Mouse (Mus musculus): ENCODE measurements around the gene Lgi4. TPM values are rescaled to one million over a fixed set of nuclear protein-coding genes. Genes with fewer than 3 reads are reported as not detected.

Gene Lgi4
- total and polyA plus RNA-seq, 3 experiments, result 0.05 TPM; not detected in 2

GRCm38 (mm10) chr7:31115587-31116043 is 56.5 kb downstream of the Lgi4 start:
- Histone ChIP-seq H3K4me1 (ENCODE audit: insufficient read depth, low read depth, low read length) (no peaks in the 10 kb centered on the region), H3K36me3 (replicated peaks) (no peaks in the 10 kb centered on the region), H3K9me3 (replicated peaks) (peaks cover 53% of the 10 kb centered on the region), H3K27me3 (ENCODE audit: insufficient read depth, low read length) (no peaks in the 10 kb centered on the region; the same call in 1 of the 2 replicates), H3K4me3 (ENCODE audit: low read depth, low read length) (no peak overlapping the region)
- ATAC-seq (ENCODE audit: extremely low read depth, insufficient number of reproducible peaks, low FRiP score, poor library complexity, severe bottlenecking) (no peak), DNase-seq (ENCODE audit: low spot score) (no peak)
- TF ChIP-seq TAL1 (conservative IDR thresholded peaks at IDR 0.05; ENCODE audit: low read depth, low read length), result no peak

- TF ChIP-seq POLR2AphosphoS5 (IDR thresholded peaks at IDR 0.05; ENCODE audit: insufficient replicate concordance, low read depth, low read length) (no peak), CTCF (IDR thresholded peaks at IDR 0.05; ENCODE audit: low read depth, low read length) (no peak), TAL1 (conservative IDR thresholded peaks at IDR 0.05; ENCODE audit: low read depth, low read length) (no peak), GATA2 (IDR thresholded peaks at IDR 0.05; ENCODE audit: borderline replicate concordance, low read depth, low read length) (no peak), GATA1 (IDR thresholded peaks at IDR 0.05; ENCODE audit: borderline replicate concordance, low read length) (no peak)
- Histone ChIP-seq H3K9me3 (replicated peaks) (peaks cover 52% of the 10 kb centered on the region), H3K27me3 (ENCODE audit: insufficient read depth, low read length) (no peaks in the 10 kb centered on the region; the same call in 1 of the 2 replicates), H3K4me3 (ENCODE audit: low read depth, low read length) (no peak overlapping the region), H3K4me1 (ENCODE audit: insufficient read depth, low read depth, low read length) (no peaks in the 10 kb centered on the region), H3K36me3 (replicated peaks) (no peaks in the 10 kb centered on the region)
- DNase-seq (ENCODE audit: low spot score), result no peak
- ATAC-seq (ENCODE audit: extremely low read depth, insufficient number of reproducible peaks, low FRiP score, poor library complexity, severe bottlenecking), result no peak
Observed at GRCm38 (mm10) chr7:31116721-31117145, 57.6 kb downstream of the Lgi4 start.

- TF ChIP-seq POLR2AphosphoS5 (IDR thresholded peaks at IDR 0.05; ENCODE audit: insufficient replicate concordance, low read depth, low read length), result no peak
- TF ChIP-seq GATA2 (IDR thresholded peaks at IDR 0.05; ENCODE audit: borderline replicate concordance, low read depth, low read length), result no peak
- no peak for TF ChIP-seq GATA1 (IDR thresholded peaks at IDR 0.05; ENCODE audit: borderline replicate concordance, low read length)
- no peak for TF ChIP-seq CTCF (IDR thresholded peaks at IDR 0.05; ENCODE audit: low read depth, low read length)
- no peak for TF ChIP-seq TAL1 (conservative IDR thresholded peaks at IDR 0.05; ENCODE audit: low read depth, low read length)
- ATAC-seq (ENCODE audit: extremely low read depth, insufficient number of reproducible peaks, low FRiP score, poor library complexity, severe bottlenecking), result no peak
- H3K36me3 ChIP-seq (replicated peaks), result no peaks in the 10 kb centered on the region
- no peak for DNase-seq (ENCODE audit: low spot score)
- H3K4me3 ChIP-seq (ENCODE audit: low read depth, low read length), result no peak overlapping the region
- H3K9me3 ChIP-seq (replicated peaks), result peaks cover 50% of the 10 kb centered on the region
- no peaks in the 10 kb centered on the region for H3K4me1 ChIP-seq (ENCODE audit: insufficient read depth, low read depth, low read length)
- H3K27me3 ChIP-seq (ENCODE audit: insufficient read depth, low read length), result no peaks in the 10 kb centered on the region; the same call in 1 of the 2 replicates
Observed at GRCm38 (mm10) chr7:31117465-31117864, 58.3 kb downstream of the Lgi4 start.

- H3K4me3 ChIP-seq (ENCODE audit: low read depth, low read length), result no peak overlapping the region
- H3K27me3 ChIP-seq (ENCODE audit: insufficient read depth, low read length), result no peaks in the 10 kb centered on the region; the same call in 1 of the 2 replicates
- ATAC-seq (ENCODE audit: extremely low read depth, insufficient number of reproducible peaks, low FRiP score, poor library complexity, severe bottlenecking), result no peak
- no peak for DNase-seq (ENCODE audit: low spot score)
- H3K36me3 ChIP-seq (replicated peaks), result no peaks in the 10 kb centered on the region
- TF ChIP-seq TAL1 (conservative IDR thresholded peaks at IDR 0.05; ENCODE audit: low read depth, low read length) (no peak), POLR2AphosphoS5 (IDR thresholded peaks at IDR 0.05; ENCODE audit: insufficient replicate concordance, low read depth, low read length) (no peak), GATA2 (IDR thresholded peaks at IDR 0.05; ENCODE audit: borderline replicate concordance, low read depth, low read length) (no peak), GATA1 (IDR thresholded peaks at IDR 0.05; ENCODE audit: borderline replicate concordance, low read length) (no peak), CTCF (IDR thresholded peaks at IDR 0.05; ENCODE audit: low read depth, low read length) (no peak)
- H3K4me1 ChIP-seq (ENCODE audit: insufficient read depth, low read depth, low read length), result no peaks in the 10 kb centered on the region
- H3K9me3 ChIP-seq (replicated peaks), result peaks cover 51% of the 10 kb centered on the region
Observed at GRCm38 (mm10) chr7:31118486-31118885, 59.3 kb downstream of the Lgi4 start.

- Histone ChIP-seq H3K9me3 (replicated peaks) (peaks cover 46% of the 10 kb centered on the region), H3K4me1 (ENCODE audit: insufficient read depth, low read depth, low read length) (no peaks in the 10 kb centered on the region), H3K4me3 (ENCODE audit: low read depth, low read length) (no peak overlapping the region), H3K36me3 (replicated peaks) (no peaks in the 10 kb centered on the region), H3K27me3 (ENCODE audit: insufficient read depth, low read length) (no peaks in the 10 kb centered on the region; the same call in 1 of the 2 replicates)
- no peak for ATAC-seq (ENCODE audit: extremely low read depth, insufficient number of reproducible peaks, low FRiP score, poor library complexity, severe bottlenecking)
- DNase-seq (ENCODE audit: low spot score), result no peak
- TF ChIP-seq POLR2AphosphoS5 (IDR thresholded peaks at IDR 0.05; ENCODE audit: insufficient replicate concordance, low read depth, low read length), result no peak
Observed at GRCm38 (mm10) chr7:31119556-31119955, 60.4 kb downstream of the Lgi4 start.

Other genes starting within 250 kb of the Lgi4 start
- gene Ffar2, start 235.6 kb upstream of the Lgi4 start, total RNA-seq (2014; fragmentation: Nextera tagmentation), result not detected in 2 replicates
- 0.23 and 0.33 TPM in 2 replicates for gene Ffar2, start 235.6 kb upstream of the Lgi4 start, total RNA-seq (2017)
- 0.31 and 0.34 TPM in 2 replicates for gene Ffar2, start 235.6 kb upstream of the Lgi4 start, polyA plus RNA-seq (2012)
- gene Ffar3, start 203.2 kb upstream of the Lgi4 start, total RNA-seq (2014; fragmentation: Nextera tagmentation), result not detected in 2 replicates
- 0.12 TPM in 1 of 2 replicates, not detected in the other for gene Ffar3, start 203.2 kb upstream of the Lgi4 start, total RNA-seq (2017)
- gene Ffar3, start 203.2 kb upstream of the Lgi4 start, polyA plus RNA-seq (2012), result not detected in 2 replicates
- not detected in 2 replicates for gene Ffar1, start 197.8 kb upstream of the Lgi4 start, total RNA-seq (2014; fragmentation: Nextera tagmentation)
- 0.06 and 0.11 TPM in 2 replicates for gene Ffar1, start 197.8 kb upstream of the Lgi4 start, total RNA-seq (2017)
- not detected in 2 replicates for gene Ffar1, start 197.8 kb upstream of the Lgi4 start, polyA plus RNA-seq (2012)
- gene Cd22, start 179.0 kb upstream of the Lgi4 start, total RNA-seq (2014; fragmentation: Nextera tagmentation), result not detected in 2 replicates
- 0.22 TPM in 1 of 2 replicates, not detected in the other for gene Cd22, start 179.0 kb upstream of the Lgi4 start, total RNA-seq (2017)
- not detected in 2 replicates for gene Cd22, start 179.0 kb upstream of the Lgi4 start, polyA plus RNA-seq (2012)
- not detected in 2 replicates for gene Mag, start 144.5 kb upstream of the Lgi4 start, total RNA-seq (2014; fragmentation: Nextera tagmentation)
- gene Mag, start 144.5 kb upstream of the Lgi4 start, total RNA-seq (2017), result not detected in 2 replicates
- gene Mag, start 144.5 kb upstream of the Lgi4 start, polyA plus RNA-seq (2012), result not detected in 2 replicates
- gene Hamp2, start 134.7 kb upstream of the Lgi4 start, total RNA-seq (2014; fragmentation: Nextera tagmentation), result not detected in 2 replicates
- gene Hamp2, start 134.7 kb upstream of the Lgi4 start, total RNA-seq (2017), result not detected in 2 replicates
- gene Hamp2, start 134.7 kb upstream of the Lgi4 start, polyA plus RNA-seq (2012), result not detected in 2 replicates
- gene Hamp, start 115.3 kb upstream of the Lgi4 start, total RNA-seq (2014; fragmentation: Nextera tagmentation), result not detected in 2 replicates
- not detected in 2 replicates for gene Hamp, start 115.3 kb upstream of the Lgi4 start, total RNA-seq (2017)
- gene Hamp, start 115.3 kb upstream of the Lgi4 start, polyA plus RNA-seq (2012), result not detected in 2 replicates
- 132 and 135 TPM in 2 replicates for gene Usf2, start 102.5 kb upstream of the Lgi4 start, total RNA-seq (2014; fragmentation: Nextera tagmentation)
- 63.8 and 69.9 TPM in 2 replicates for gene Usf2, start 102.5 kb upstream of the Lgi4 start, total RNA-seq (2017)
- 101 and 113 TPM in 2 replicates for gene Usf2, start 102.5 kb upstream of the Lgi4 start, polyA plus RNA-seq (2012)
- not detected in 2 replicates for gene Lsr, start 85.9 kb upstream of the Lgi4 start, total RNA-seq (2014; fragmentation: Nextera tagmentation)
- 0.11 TPM in 1 of 2 replicates, not detected in the other for gene Lsr, start 85.9 kb upstream of the Lgi4 start, total RNA-seq (2017)
- gene Lsr, start 85.9 kb upstream of the Lgi4 start, polyA plus RNA-seq (2012), result not detected in 2 replicates
- gene Fam187b, start 85.6 kb upstream of the Lgi4 start, total RNA-seq (2014; fragmentation: Nextera tagmentation), result not detected in 2 replicates
- 0.12 and 0.27 TPM in 2 replicates for gene Fam187b, start 85.6 kb upstream of the Lgi4 start, total RNA-seq (2017)
- gene Fam187b, start 85.6 kb upstream of the Lgi4 start, polyA plus RNA-seq (2012), result 0.03 TPM in 1 of 2 replicates, not detected in the other
- 0.75 and 1.7 TPM in 2 replicates for gene Fxyd5, start 16.9 kb upstream of the Lgi4 start, total RNA-seq (2014; fragmentation: Nextera tagmentation)
- 3.3 and 3.4 TPM in 2 replicates for gene Fxyd5, start 16.9 kb upstream of the Lgi4 start, total RNA-seq (2017)
- gene Fxyd5, start 16.9 kb upstream of the Lgi4 start, polyA plus RNA-seq (2012), result 1.2 and 1.8 TPM in 2 replicates
- not detected in 2 replicates for gene Fxyd7, start 7.9 kb upstream of the Lgi4 start, total RNA-seq (2014; fragmentation: Nextera tagmentation)
- gene Fxyd7, start 7.9 kb upstream of the Lgi4 start, total RNA-seq (2017), result not detected in 2 replicates
- not detected in 2 replicates for gene Fxyd7, start 7.9 kb upstream of the Lgi4 start, polyA plus RNA-seq (2012)
- not detected in 2 replicates for gene Fxyd1, start 2.1 kb upstream of the Lgi4 start, total RNA-seq (2014; fragmentation: Nextera tagmentation)
- 0.35 TPM in 1 of 2 replicates, not detected in the other for gene Fxyd1, start 2.1 kb upstream of the Lgi4 start, total RNA-seq (2017)
- gene Fxyd1, start 2.1 kb upstream of the Lgi4 start, polyA plus RNA-seq (2012), result not detected in 2 replicates
- not detected in 2 replicates for gene Fxyd3, start 17.4 kb downstream of the Lgi4 start, total RNA-seq (2014; fragmentation: Nextera tagmentation)
- 0.06 and 0.16 TPM in 2 replicates for gene Fxyd3, start 17.4 kb downstream of the Lgi4 start, total RNA-seq (2017)
- gene Fxyd3, start 17.4 kb downstream of the Lgi4 start, polyA plus RNA-seq (2012), result not detected in 2 replicates
- not detected in 2 replicates for gene Hpn, start 55.9 kb downstream of the Lgi4 start, total RNA-seq (2014; fragmentation: Nextera tagmentation)
- gene Hpn, start 55.9 kb downstream of the Lgi4 start, total RNA-seq (2017), result 0.87 TPM in 1 of 2 replicates, not detected in the other
- gene Hpn, start 55.9 kb downstream of the Lgi4 start, polyA plus RNA-seq (2012), result not detected in 2 replicates
- not detected in 2 replicates for gene Scn1b, start 67.7 kb downstream of the Lgi4 start, total RNA-seq (2014; fragmentation: Nextera tagmentation)
- gene Scn1b, start 67.7 kb downstream of the Lgi4 start, total RNA-seq (2017), result not detected in 2 replicates
- not detected in 2 replicates for gene Scn1b, start 67.7 kb downstream of the Lgi4 start, polyA plus RNA-seq (2012)
- 38.4 and 52.7 TPM in 2 replicates for gene Gramd1a, start 96.6 kb downstream of the Lgi4 start, total RNA-seq (2014; fragmentation: Nextera tagmentation)
- 19.2 and 19.4 TPM in 2 replicates for gene Gramd1a, start 96.6 kb downstream of the Lgi4 start, total RNA-seq (2017)
- 56.7 and 65.4 TPM in 2 replicates for gene Gramd1a, start 96.6 kb downstream of the Lgi4 start, polyA plus RNA-seq (2012)
- gene Scgb2b2, start 231.2 kb downstream of the Lgi4 start, total RNA-seq (2014; fragmentation: Nextera tagmentation), result not detected in 2 replicates
- not detected in 2 replicates for gene Scgb2b2, start 231.2 kb downstream of the Lgi4 start, total RNA-seq (2017)
- not detected in 2 replicates for gene Scgb2b2, start 231.2 kb downstream of the Lgi4 start, polyA plus RNA-seq (2012)
- not detected in 2 replicates for gene Scgb1b2, start 232.5 kb downstream of the Lgi4 start, total RNA-seq (2014; fragmentation: Nextera tagmentation)
- gene Scgb1b2, start 232.5 kb downstream of the Lgi4 start, total RNA-seq (2017), result not detected in 2 replicates
- gene Scgb1b2, start 232.5 kb downstream of the Lgi4 start, polyA plus RNA-seq (2012), result not detected in 2 replicates